Mouse (Mus musculus): ENCODE data around the gene Slc41a2.

Slc41a2 gene

DNA sequence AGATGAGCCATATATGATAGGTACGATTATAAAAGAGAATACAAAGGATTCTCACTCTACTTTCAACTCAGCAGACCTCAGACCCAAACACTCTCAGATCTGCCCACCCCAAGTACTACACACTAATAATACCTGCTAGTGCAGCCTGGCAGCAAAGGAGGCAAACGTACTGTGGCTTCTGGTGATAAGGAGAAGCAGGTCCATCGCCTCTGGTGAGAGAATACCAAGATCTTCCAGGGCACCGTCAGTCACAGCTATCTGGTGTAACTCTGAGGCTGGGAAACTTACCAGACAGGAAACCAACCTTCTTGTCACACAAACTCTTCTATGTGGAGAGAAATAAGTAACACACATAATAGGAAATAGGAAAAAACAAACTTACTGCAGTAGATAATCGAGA, 24.6 kb downstream of the Slc41a2 start:
- DNase-seq (ENCODE audit: low spot score in 2 of 2), result no peak

DNA sequence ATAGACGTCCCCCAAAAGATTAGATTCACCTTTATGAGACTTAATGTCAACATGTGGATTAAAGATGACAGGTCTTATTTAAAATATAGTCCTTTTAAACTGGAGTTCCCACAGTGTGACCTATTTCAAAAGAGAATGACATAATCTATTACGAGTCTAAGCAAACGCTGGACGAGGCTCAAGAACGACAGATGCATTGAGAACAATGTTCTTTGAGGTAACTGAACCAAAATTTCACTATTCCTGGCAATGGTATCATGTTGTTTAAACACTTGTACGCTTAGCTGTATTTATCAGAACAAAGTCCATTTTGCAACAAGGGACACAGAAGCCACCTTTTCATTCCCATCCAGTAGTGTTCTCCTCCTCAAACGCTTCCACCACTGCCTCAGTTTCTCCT, 27.3 kb downstream of the Slc41a2 start:
- DNase-seq (ENCODE audit: low spot score in 2 of 2), result no peak

DNA sequence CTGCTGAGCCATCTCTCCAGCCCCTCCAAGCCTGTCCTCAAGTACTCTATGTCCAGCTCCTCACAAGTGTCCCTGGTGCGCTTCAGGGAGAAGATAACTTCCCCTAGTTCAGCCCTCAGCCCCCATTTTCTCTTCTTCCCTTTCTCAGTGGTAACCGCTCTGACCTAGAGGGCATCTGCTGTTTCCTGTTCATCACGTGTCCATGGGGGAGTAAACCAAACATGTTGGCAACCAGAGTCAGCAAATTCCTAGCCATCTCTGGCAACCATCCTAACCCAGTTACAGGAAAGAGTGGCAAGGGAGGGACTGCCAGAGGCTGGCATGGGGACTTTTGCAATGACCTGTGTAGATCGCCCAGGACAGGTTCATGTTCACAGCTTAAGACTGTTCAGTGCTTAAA, 36.0 kb downstream of the Slc41a2 start:
- no peak for DNase-seq (ENCODE audit: low spot score in 2 of 2)

DNA sequence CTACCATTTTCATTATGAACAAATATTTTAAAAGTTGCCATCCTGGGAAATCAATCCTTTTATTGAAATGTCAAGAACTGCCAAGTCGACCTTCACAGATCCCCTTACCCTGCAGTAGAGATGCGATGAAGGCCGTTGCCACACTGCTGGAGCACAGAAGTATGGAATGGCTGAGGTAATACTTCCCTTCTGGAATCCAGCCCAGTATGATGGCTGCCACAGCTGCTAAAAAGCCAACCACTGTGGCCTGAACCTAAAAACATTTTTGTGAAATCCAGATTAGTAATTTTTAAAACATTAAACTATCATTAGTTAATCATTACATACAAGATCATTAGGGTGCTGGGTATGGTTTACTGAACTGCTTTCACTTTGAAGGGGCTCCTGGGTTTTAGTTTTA, 36.6 kb downstream of the Slc41a2 start:
- DNase-seq (ENCODE audit: low spot score in 2 of 2), result no peak

DNA sequence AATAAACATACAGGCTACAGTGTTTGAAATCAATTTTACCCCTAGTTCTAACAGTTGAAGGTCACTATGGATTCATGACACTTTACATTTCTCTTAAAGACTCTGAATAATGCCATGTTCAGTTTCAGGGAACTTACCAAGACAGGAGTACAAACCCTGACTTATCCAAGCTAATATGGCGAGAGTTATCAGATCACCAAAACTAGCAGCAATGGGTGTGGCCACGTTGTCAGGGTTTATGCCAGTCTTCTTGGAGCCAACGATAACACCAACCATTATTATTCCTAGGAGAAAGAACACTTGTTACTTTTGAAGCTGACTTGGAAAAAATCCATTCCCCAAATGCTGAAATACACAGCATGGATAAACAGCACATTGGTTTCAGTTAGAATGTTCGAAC, 40.7 kb downstream of the Slc41a2 start:
- DNase-seq (ENCODE audit: low spot score in 2 of 2), result no peak

DNA sequence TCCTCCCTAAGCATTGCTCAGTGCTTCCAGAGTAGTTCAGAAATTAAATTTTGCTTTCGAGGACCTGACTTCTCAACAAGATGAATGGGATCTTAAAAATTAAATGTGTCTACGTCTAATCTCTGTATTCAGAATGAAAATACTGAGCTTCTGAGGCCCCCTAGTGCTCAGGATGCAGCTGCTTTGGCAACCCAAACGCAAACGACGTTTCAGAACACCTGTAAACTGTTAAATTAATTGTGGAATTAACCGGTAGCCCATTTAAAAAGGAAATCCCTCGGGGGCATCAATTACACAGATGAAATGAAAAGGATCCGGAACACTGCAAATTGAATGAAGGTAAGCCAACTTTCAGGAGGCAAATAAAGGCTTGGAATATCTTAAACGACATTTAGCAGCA, 42.9 kb downstream of the Slc41a2 start:
- DNase-seq (ENCODE audit: low spot score in 2 of 2), result no peak

GRCm38 (mm10) chr10:83293352-83293751, 44.3 kb downstream of the Slc41a2 start:
- DNase-seq (ENCODE audit: low spot score in 2 of 2), result no peak

- DNase-seq (ENCODE audit: low spot score in 2 of 2), result no peak
Measured at GRCm38 (mm10) chr10:83291731-83292130, 46.0 kb downstream of the Slc41a2 start.

GRCm38 (mm10) chr10:83287828-83288227, 49.9 kb downstream of the Slc41a2 start:
- DNase-seq (ENCODE audit: low spot score in 2 of 2), result no peak

- no peak for DNase-seq (ENCODE audit: low spot score in 2 of 2)
Measured at GRCm38 (mm10) chr10:83286399-83286798, 51.3 kb downstream of the Slc41a2 start.

GRCm38 (mm10) chr10:83285724-83286256, 51.9 kb downstream of the Slc41a2 start:
- no peak for DNase-seq (ENCODE audit: low spot score in 2 of 2)

GRCm38 (mm10) chr10:83284916-83285315, 52.8 kb downstream of the Slc41a2 start:
- DNase-seq (ENCODE audit: low spot score in 2 of 2), result peak in 1 of 2 experiments; percentile 56

DNA sequence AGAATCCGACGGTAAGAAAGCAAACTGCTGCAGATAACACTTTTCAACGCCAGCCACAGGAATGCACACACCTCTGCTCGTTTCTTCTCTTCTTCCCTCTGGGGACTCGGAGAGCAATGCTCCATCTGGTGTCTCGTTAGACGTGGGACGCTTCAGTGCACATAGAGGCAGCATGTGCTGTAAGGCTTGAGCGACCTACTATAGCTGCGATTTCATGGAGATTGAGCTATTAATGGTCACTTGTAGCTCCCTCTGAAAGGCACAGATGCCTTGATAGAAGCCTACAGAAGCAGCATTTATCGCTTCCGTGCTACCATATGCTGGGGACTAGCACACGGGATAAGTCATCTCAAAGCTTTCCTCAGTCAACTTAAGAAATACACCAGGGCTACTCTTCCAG, 71.0 kb downstream of the Slc41a2 start:
- no peak for DNase-seq (ENCODE audit: low spot score in 2 of 2)

DNA sequence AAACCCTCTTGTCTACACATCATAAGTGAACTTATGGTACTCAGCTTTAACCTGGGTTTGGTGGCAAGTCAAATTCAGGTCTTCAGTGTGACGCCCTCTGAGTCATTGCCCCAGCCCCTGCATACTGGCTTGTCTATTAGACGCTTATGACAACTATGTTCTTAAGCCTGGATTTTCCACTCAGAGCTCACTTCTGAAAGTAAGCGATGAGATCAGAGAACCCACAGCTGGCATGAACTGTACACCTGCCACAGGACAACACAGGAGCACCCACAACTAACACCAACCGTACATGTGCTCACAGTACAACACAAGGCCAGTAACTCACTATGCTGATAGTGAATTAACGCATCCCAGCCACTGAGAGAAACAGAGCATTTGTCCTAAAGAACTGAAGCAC, 71.4 kb downstream of the Slc41a2 start:
- no peak for DNase-seq (ENCODE audit: low spot score in 2 of 2)

DNA sequence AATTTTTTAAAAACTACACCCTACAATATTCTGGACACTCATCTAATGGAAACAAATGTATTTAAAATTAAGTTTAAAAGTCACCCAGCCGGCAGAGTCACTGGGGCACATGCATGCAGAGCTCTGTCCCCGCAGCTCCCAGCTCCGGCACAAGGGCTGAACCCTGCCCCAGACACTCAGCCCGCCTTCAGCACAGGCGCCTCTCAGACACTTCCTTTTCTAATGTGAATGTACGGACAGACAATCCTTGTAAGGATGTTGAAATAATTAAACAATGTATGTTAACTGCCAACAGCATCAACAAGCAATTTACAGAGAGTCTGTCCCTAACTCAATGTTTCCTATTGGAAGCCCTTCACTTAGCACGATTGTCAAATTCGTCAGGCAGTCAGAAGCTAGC, 73.0 kb downstream of the Slc41a2 start:
- no peak for DNase-seq (ENCODE audit: low spot score in 2 of 2)

- no peak for DNase-seq (ENCODE audit: low spot score in 2 of 2)
Measured at GRCm38 (mm10) chr10:83264056-83264455, 73.6 kb downstream of the Slc41a2 start.

- DNase-seq (ENCODE audit: low spot score in 2 of 2), result no peak
Measured at GRCm38 (mm10) chr10:83261264-83261663, 76.4 kb downstream of the Slc41a2 start.

GRCm38 (mm10) chr10:83251377-83251776, 86.3 kb downstream of the Slc41a2 start:
- DNase-seq (ENCODE audit: low spot score in 2 of 2), result peak in 1 of 2 experiments; percentile 61

DNA sequence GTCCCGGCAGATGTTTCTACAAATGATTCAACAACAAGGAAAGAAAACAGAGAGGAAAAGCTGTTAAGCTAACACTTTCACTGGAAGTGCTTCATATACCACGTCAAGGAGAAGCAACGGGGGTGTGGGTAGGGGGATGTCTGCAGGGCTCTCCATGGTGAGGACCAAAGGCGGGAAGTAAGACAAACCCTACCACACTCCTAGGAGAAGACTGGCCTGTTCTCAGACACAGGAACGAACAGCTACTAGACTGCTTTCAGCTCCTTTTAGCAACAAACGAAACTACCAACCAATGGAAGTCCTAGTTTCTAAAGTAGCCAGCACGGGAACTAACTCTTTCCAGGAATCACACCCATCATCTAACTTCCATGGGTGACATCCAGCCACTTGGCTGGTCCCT, 89.6 kb downstream of the Slc41a2 start:
- no peak for DNase-seq (ENCODE audit: low spot score in 2 of 2)

DNA sequence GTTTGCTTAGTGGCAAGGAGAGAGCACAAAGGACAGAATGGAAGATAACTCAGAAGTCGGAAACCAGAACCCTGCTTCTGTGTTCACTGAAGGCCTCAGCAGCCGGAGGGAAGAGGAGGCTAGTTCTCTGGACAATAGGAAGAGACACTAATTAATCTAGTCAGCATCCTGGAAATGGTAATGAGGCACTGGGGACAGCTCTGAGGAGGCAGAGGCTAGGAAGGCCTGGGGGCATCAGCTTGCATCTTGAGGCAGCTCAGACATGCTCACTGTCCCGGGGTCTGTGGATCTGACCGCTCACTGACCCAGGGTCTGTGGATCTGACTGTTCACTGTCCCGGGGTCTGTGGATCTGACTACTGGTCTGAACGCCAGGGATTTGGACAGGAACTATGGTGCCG, 92.0 kb downstream of the Slc41a2 start:
- DNase-seq (ENCODE audit: low spot score in 2 of 2), result no peak

GRCm38 (mm10) chr10:83244131-83244530, 93.6 kb downstream of the Slc41a2 start:
- DNase-seq (ENCODE audit: low spot score in 2 of 2), result no peak

GRCm38 (mm10) chr10:83242106-83242686, 95.5 kb downstream of the Slc41a2 start:
- DNase-seq (ENCODE audit: low spot score in 2 of 2), result no peak

GRCm38 (mm10) chr10:83234391-83234790, 103.3 kb downstream of the Slc41a2 start:
- no peak for DNase-seq (ENCODE audit: low spot score in 2 of 2)

GRCm38 (mm10) chr10:83233967-83234366, 103.7 kb downstream of the Slc41a2 start:
- no peak for DNase-seq (ENCODE audit: low spot score in 2 of 2)
